In the genomic region with DNA sequence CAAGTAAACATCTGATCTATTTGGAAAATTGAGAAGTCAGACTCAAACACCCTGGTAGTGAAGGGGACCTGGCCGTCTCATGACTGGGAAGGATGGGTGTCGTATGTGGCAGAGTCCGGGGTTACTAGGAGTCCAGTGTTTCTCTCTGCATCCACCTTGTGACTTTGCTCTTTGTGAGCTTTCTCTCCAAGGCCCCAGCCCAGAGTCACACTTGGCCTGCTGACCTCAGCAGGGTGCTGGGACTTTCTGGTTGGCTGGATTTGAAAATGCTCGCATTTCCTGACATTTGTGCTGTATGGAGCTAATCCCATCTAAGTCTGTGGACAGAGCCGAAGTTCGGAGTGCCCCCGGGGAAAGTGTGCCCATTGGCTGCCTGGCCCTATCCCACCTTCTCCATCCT, we compare ENCODE assay signal across 16 mouse cellular contexts. TPM values are rescaled to one million over a fixed set of nuclear protein-coding genes. Genes with fewer than 3 reads are reported as not detected.
DNase-seq lines count a peak whose midpoint lies in the region; ATAC-seq lines count a peak whose summit lies in the region.
"Had no signal": no experiment of that assay in that cellular context is flagged by ENCODE, and none has a peak within 500 bp of the region (broad histone marks: within the 10 kb centered on the region; RNA-seq: fewer than 3 reads in every experiment).

No protein-coding gene starts in this region.

- H3K27me3 ChIP-seq in heart, embryonic 10.5 days (ENCODE audit: insufficient read depth, poor library complexity, severe bottlenecking): no peaks in the 10 kb centered on the region
- no peaks in the 10 kb centered on the region for H3K27me3 ChIP-seq in limb, embryonic 12.5 days
- H3K27me3 ChIP-seq in limb, embryonic 10.5 days (ENCODE audit: low read depth, poor library complexity, severe bottlenecking): no peaks in the 10 kb centered on the region
- H3K27me3 ChIP-seq: forebrain, embryonic 12.5 days; neural tube, embryonic 12.5 days had no signal

- H3K9ac ChIP-seq in limb, embryonic 12.5 days (replicated peaks): 0 out of 2 replicates have a peak overlapping the region, but pooled peaks have one; percentile 12
- H3K9ac ChIP-seq: forebrain, embryonic 12.5 days; lung, embryonic 14.5 days; neural tube, embryonic 12.5 days had no signal

- no peak for ATAC-seq in limb, embryonic 12.5 days (ENCODE audit: insufficient number of reproducible peaks, insufficient read depth, low FRiP score, low TSS enrichment, low read depth)
- ATAC-seq: activated CD4-positive, CD25-positive, alpha-beta regulatory T cell, adult 4 months had no signal

- H3K79me2 ChIP-seq in macrophage (ENCODE audit: inconsistent target): peaks cover 84% of the 10 kb centered on the region

- H3K4me3 ChIP-seq in heart, embryonic 10.5 days: no peak overlapping the region
- H3K4me3 ChIP-seq in limb, embryonic 12.5 days (replicated peaks): no peak overlapping the region
- no peak overlapping the region for H3K4me3 ChIP-seq in limb, embryonic 10.5 days
- H3K4me3 ChIP-seq in macrophage (ENCODE audit: inconsistent target): no peak overlapping the region
- H3K4me3 ChIP-seq: forebrain, embryonic 12.5 days; neural tube, embryonic 12.5 days had no signal

- peak; percentile 28 for DNase-seq in cerebellum, adult 11-12 months
- DNase-seq in cerebellum, postnatal 14 days: no peak
- DNase-seq in heart, embryonic 10.5 days (ENCODE audit: low spot score): no peak
- DNase-seq in heart, postnatal 25 days (ENCODE audit: low spot score): no peak
- DNase-seq in limb, embryonic 10.5 days (ENCODE audit: low spot score): no peak
- DNase-seq in left cerebral cortex, adult 9 months (ENCODE audit: low spot score in 2 of 2): no peak
- DNase-seq: cerebellum, adult 8-10 months; heart, postnatal 14 days; kidney, postnatal 4 days; lung, embryonic 14.5 days; thymus, postnatal 36 days had no signal

- H3K27ac ChIP-seq in heart, embryonic 10.5 days: 0 out of 2 replicates have a peak overlapping the region, but pooled peaks have one; percentile 6
- no peak overlapping the region for H3K27ac ChIP-seq in limb, embryonic 12.5 days
- no peak overlapping the region for H3K27ac ChIP-seq in limb, embryonic 10.5 days
- H3K27ac ChIP-seq in macrophage: peak overlapping the region; percentile 93
- H3K27ac ChIP-seq: forebrain, embryonic 12.5 days; neural tube, embryonic 12.5 days had no signal

- intact Hi-C loops in heart, postnatal 25 days (cut with DNase I): no loop called here

- H3K36me3 ChIP-seq in heart, embryonic 10.5 days: peaks cover 26% of the 10 kb centered on the region
- H3K36me3 ChIP-seq in limb, embryonic 12.5 days: peaks cover 23% of the 10 kb centered on the region
- peaks cover 28% of the 10 kb centered on the region for H3K36me3 ChIP-seq in limb, embryonic 10.5 days
- H3K36me3 ChIP-seq in macrophage (ENCODE audit: inconsistent target): peaks cover 36% of the 10 kb centered on the region

- no peaks in the 10 kb centered on the region for H3K9me3 ChIP-seq in heart, embryonic 10.5 days
- H3K9me3 ChIP-seq in limb, embryonic 12.5 days: no peaks in the 10 kb centered on the region
- H3K9me3 ChIP-seq in limb, embryonic 10.5 days (replicated peaks): no peaks in the 10 kb centered on the region
- H3K9me3 ChIP-seq: forebrain, embryonic 12.5 days; neural tube, embryonic 12.5 days had no signal

- WGBS in heart, embryonic 10.5 days: 85% methylated on average over 7 of the region's 7 CpGs
- WGBS in limb, embryonic 12.5 days: 92% methylated on average over 7 of the region's 7 CpGs
- 91% methylated on average over 7 of the region's 7 CpGs for WGBS in limb, embryonic 10.5 days
- 96% methylated on average over 7 of the region's 7 CpGs for WGBS in macrophage (ENCODE audit: missing documents)

- no peak overlapping the region for H3K4me2 ChIP-seq in limb, embryonic 12.5 days
- H3K4me2 ChIP-seq: forebrain, embryonic 12.5 days; lung, embryonic 14.5 days had no signal

- peaks cover 53% of the 10 kb centered on the region for H3K4me1 ChIP-seq in heart, embryonic 10.5 days
- peaks cover 34% of the 10 kb centered on the region for H3K4me1 ChIP-seq in limb, embryonic 12.5 days (replicated peaks)
- peaks cover 45% of the 10 kb centered on the region for H3K4me1 ChIP-seq in limb, embryonic 10.5 days

RNA-seq across cellular contexts. Expression of gene Tpra1, which starts 3.0 kb away (rescaled TPM):
- polyA plus RNA-seq in heart, embryonic 10.5 days (2016; fragmentation: Nextera tagmentation; extraction: Ambion mirVana): 46.1 and 52.4 TPM in 2 replicates
- 10 to 100 TPM; 36.4 to 37.2 TPM for total RNA-seq in heart, postnatal 25 days (2021)
- 75.5 and 76.2 TPM in 2 replicates for polyA plus RNA-seq in limb, embryonic 12.5 days (2016; fragmentation: Nextera tagmentation; extraction: Ambion mirVana)
- 48.7 and 60.3 TPM in 2 replicates for polyA plus RNA-seq in limb, embryonic 10.5 days (2016; fragmentation: Nextera tagmentation; extraction: Ambion mirVana)
- 100 to 1,000 TPM in 22 of 26 experiments, 10 to 100 TPM in 4; 34.3 to 638 (median 220) TPM for total RNA-seq in macrophage (2018; cell fraction: chromatin; rRNA removed)
- 100 to 1,000 TPM in 23 of 26 experiments, 10 to 100 TPM in 3; 65.7 to 224 (median 135) TPM for total RNA-seq in macrophage (2018; cell fraction: cytosol; rRNA removed)
- total RNA-seq in macrophage (2018; cell fraction: nucleus; rRNA removed): 100 to 1,000 TPM in 21 of 26 experiments, 10 to 100 TPM in 5; 40.5 to 401 (median 169) TPM
- polyA plus RNA-seq in macrophage (2018): 101 to 202 TPM (median 130 TPM) in 3 replicates

RNA-seq across cellular contexts. Expression of gene Mcm2, which starts 6.5 kb away (rescaled TPM):
- polyA plus RNA-seq in heart, embryonic 10.5 days (2016; fragmentation: Nextera tagmentation; extraction: Ambion mirVana): 184 TPM in 2 replicates
- 1 to 10 TPM; 6.1 to 7.4 TPM for total RNA-seq in heart, postnatal 25 days (2021)
- polyA plus RNA-seq in limb, embryonic 12.5 days (2016; fragmentation: Nextera tagmentation; extraction: Ambion mirVana): 207 and 208 TPM in 2 replicates
- polyA plus RNA-seq in limb, embryonic 10.5 days (2016; fragmentation: Nextera tagmentation; extraction: Ambion mirVana): 281 and 283 TPM in 2 replicates
- 10 to 100 TPM in 14 of 26 experiments, 1 to 10 TPM in 12; 1.5 to 28.4 (median 11.7) TPM for total RNA-seq in macrophage (2018; cell fraction: chromatin; rRNA removed)
- total RNA-seq in macrophage (2018; cell fraction: cytosol; rRNA removed): 10 to 100 TPM in 20 of 26 experiments, 1 to 10 TPM in 6; 8.0 to 18.1 (median 12.9) TPM
- total RNA-seq in macrophage (2018; cell fraction: nucleus; rRNA removed): 10 to 100 TPM in 10 of 26 experiments, 1 to 10 TPM in 16; 3.3 to 75.8 (median 9.0) TPM
- 7.5 to 84.8 TPM (median 17.8 TPM) in 3 replicates for polyA plus RNA-seq in macrophage (2018)

RNA-seq across cellular contexts. Expression of gene Podxl2, which starts 30.2 kb away (rescaled TPM):
- polyA plus RNA-seq in heart, embryonic 10.5 days (2016; fragmentation: Nextera tagmentation; extraction: Ambion mirVana): 26.7 and 28.6 TPM in 2 replicates
- 10 to 100 TPM; 16.5 to 16.8 TPM for total RNA-seq in heart, postnatal 25 days (2021)
- 93.5 and 97.8 TPM in 2 replicates for polyA plus RNA-seq in limb, embryonic 12.5 days (2016; fragmentation: Nextera tagmentation; extraction: Ambion mirVana)
- polyA plus RNA-seq in limb, embryonic 10.5 days (2016; fragmentation: Nextera tagmentation; extraction: Ambion mirVana): 31.1 and 50.4 TPM in 2 replicates
- total RNA-seq in macrophage (2018; cell fraction: chromatin; rRNA removed): 1 to 10 TPM in 1 of 26 experiments, under 1 TPM in 1, not detected in 24; 0.57 to 2.8 TPM
- total RNA-seq in macrophage (2018; cell fraction: cytosol; rRNA removed): under 1 TPM in 3 of 26 experiments, not detected in 23; 0.10 to 0.32 (median 0.24) TPM
- under 1 TPM in 1 of 26 experiments, not detected in 25; 0.62 TPM for total RNA-seq in macrophage (2018; cell fraction: nucleus; rRNA removed)
- 0.11 TPM in 1 of 3 replicates, not detected in the others for polyA plus RNA-seq in macrophage (2018)
- polyA plus RNA-seq: activated CD4-positive, CD25-positive, alpha-beta regulatory T cell, adult 4 months had no signal

Comparison
In these comparisons a context has a peak if more than half of its experiments do, and no peak if none do; other contexts are left out.
1. H3K27ac ChIP-seq: peak in heart, embryonic 10.5 days (single experiment) and macrophage (single experiment); none in limb, embryonic 12.5 days (single experiment) and limb, embryonic 10.5 days (single experiment).
2. RNA of gene Podxl2, which starts 30.2 kb away (polyA plus RNA-seq): 93.5 to 97.8 TPM in limb, embryonic 12.5 days, 31.1 to 50.4 TPM in limb, embryonic 10.5 days and 26.7 to 28.6 TPM in heart, embryonic 10.5 days; 0.11 TPM in macrophage; every median in the first group is over 10 times any median in the second.